Mouse (Mus musculus) embryonic facial prominence, embryonic 11.5 days (tissue): ENCODE measurements at regions not wholly inside any gene's neighbourhood (a gene's known extent, or its start where the extent isn't known, plus 50 kb on each side); places are given as distances from the start of the nearest gene placed in this dataset.
A peak's percentile ranks its signal among the peaks of the same experiment; 100 is the strongest.

Experiments used
- ATAC-seq: fragments of 200-750 bp; cut with Nextera tagmentation; replicated peaks from 2 replicates; pipeline ENCODE4 v1.8.0; 2017; ENCODE audit warnings: low read depth; ENCODE audit not compliant: insufficient number of reproducible peaks, low FRiP score, low TSS enrichment
- DNase-seq: peaks from one replicate; pipeline ENCODE4 v3.0.0-alpha.2; 2015; ENCODE audit warnings: low spot score
- H3K27ac ChIP-seq: fragments of 300-500 bp; sonication (generic); replicated peaks from 2 replicates; pipeline ENCODE4 v1.5.1; 2014; ENCODE audit warnings: mild to moderate bottlenecking, low read depth, low read length, control low read depth
- H3K27me3 ChIP-seq: fragments of 300-500 bp; sonication (generic); 2 replicates; pipeline ENCODE4 v1.6.1; 2014; ENCODE audit warnings: mild to moderate bottlenecking, low read length, moderate library complexity, mixed read lengths; ENCODE audit not compliant: control insufficient read depth, insufficient read depth
- H3K36me3 ChIP-seq: fragments of 300-500 bp; sonication (generic); replicated peaks from 2 replicates; pipeline ENCODE4 v1.6.1; 2014; ENCODE audit warnings: low read depth, mild to moderate bottlenecking, low read length, moderate library complexity, mixed read lengths; ENCODE audit not compliant: control insufficient read depth, insufficient read depth
- H3K4me1 ChIP-seq: fragments of 300-500 bp; sonication (generic); 2 replicates; pipeline ENCODE4 v1.6.1; 2014; ENCODE audit warnings: low read length, mixed read lengths; ENCODE audit not compliant: control insufficient read depth, insufficient read depth
- H3K4me2 ChIP-seq: fragments of 300-500 bp; sonication (generic); 2 replicates; pipeline ENCODE4 v1.6.1; 2014; ENCODE audit warnings: low read depth, mild to moderate bottlenecking, control low read depth, low read length, moderate library complexity
- H3K4me3 ChIP-seq: fragments of 300-500 bp; sonication (generic); 2 replicates; pipeline ENCODE4 v1.5.1; 2014; ENCODE audit warnings: low read depth, low read length, control low read depth
- H3K9ac ChIP-seq: fragments of 300-500 bp; sonication (generic); replicated peaks from 2 replicates; pipeline ENCODE4 v1.6.1; 2014; ENCODE audit warnings: mild to moderate bottlenecking, control low read depth, low read length
- H3K9me3 ChIP-seq: fragments of 300-500 bp; sonication (generic); replicated peaks from 2 replicates; pipeline ENCODE4 v1.6.1; 2016; ENCODE audit warnings: mild to moderate bottlenecking, low read length, inconsistent platforms, mixed read lengths; ENCODE audit not compliant: control insufficient read depth
- WGBS: fragments of 180-500 bp; shearing (Covaris S2); extraction: QIAGEN DNeasy Blood & Tissue Kit; methylation state at CpG from one replicate; pipeline ENCODE4 v1.1.7; 2014; 5-methylcytosine and 5-hydroxymethylcytosine counted together

DNA sequence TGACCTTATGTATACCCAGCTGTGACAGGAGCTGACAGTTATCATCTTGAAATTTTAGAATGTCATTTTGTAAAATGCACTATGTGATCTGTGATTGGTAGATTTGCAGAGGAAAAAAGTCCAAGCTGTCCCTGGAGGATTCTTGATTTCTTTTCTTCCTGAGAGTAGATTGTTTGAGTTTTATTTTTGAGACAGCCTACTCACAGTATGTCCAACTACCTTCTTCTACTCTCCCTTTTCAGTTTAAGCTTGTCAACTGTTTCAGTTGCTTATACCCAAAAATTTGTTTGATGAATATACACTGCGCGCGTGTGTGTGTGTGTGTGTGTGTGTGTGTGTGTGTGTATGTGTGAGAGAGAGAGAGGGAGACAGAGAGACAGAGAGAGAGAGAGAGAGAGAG lies 346.9 kb downstream of the Phf14 start:
- Histone ChIP-seq H3K4me3 (no peak overlapping the region), H3K9ac (no peak overlapping the region), H3K27ac (no peak overlapping the region), H3K36me3 (no peaks in the 10 kb centered on the region), H3K9me3 (no peaks in the 10 kb centered on the region), H3K4me2 (no peak overlapping the region), H3K27me3 (no peaks in the 10 kb centered on the region), H3K4me1 (no peaks in the 10 kb centered on the region)
- WGBS, result 84% methylated on average over 3 of the region's 3 CpGs
- no peak for ATAC-seq
- DNase-seq, result no peak

DNA sequence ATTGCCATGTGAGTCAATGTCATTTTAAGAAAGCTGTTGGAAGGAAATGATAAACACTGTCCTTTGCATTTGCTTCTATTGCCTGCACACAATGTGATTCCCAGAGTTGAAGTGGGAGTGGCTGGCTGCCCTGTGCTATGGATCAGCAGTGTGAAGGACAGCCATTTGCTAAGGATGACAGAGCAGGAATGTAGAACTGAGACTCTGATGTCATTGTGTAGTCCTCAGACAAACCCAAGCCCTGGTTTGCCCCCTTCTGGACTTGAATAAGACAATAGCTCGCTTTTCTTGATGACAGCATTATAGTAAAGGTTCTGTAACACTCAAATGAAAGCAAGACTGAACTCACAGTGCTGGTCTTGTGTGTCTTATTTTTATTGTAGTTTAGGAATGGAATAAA lies 347.8 kb downstream of the Phf14 start:
- Histone ChIP-seq H3K9me3 (no peaks in the 10 kb centered on the region), H3K4me2 (no peak overlapping the region), H3K27me3 (no peaks in the 10 kb centered on the region), H3K4me3 (no peak overlapping the region), H3K27ac (no peak overlapping the region), H3K36me3 (no peaks in the 10 kb centered on the region), H3K9ac (no peak overlapping the region), H3K4me1 (no peaks in the 10 kb centered on the region)
- no peak for ATAC-seq
- 62% methylated on average over 1 of the region's 1 CpGs for WGBS
- no peak for DNase-seq

DNA sequence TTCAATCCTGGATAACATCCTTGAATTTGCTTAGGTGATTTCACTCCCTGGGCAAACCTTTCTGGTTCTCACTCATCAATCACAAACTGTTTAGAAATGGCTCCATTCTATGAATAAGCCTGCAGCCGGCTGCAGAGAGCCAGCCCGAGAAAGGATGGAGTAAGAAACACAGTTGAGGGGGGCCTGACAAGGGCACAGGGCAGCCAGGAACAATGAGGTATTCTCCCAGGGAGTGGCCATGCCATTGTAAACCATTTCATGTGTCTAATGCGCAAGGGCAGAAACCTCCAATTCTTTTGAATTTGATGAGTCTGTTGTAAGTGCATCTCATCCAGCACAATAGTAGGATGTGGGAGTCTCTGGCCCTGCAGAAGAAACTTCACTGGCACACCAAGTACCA lies 350.7 kb downstream of the Phf14 start:
- H3K4me3 ChIP-seq, result no peak overlapping the region
- no peak; the same call in 1 of the 2 replicates for ATAC-seq
- no peak overlapping the region for H3K27ac ChIP-seq
- no peak overlapping the region for H3K4me2 ChIP-seq
- WGBS, result 71% methylated on average over 3 of the region's 3 CpGs
- no peaks in the 10 kb centered on the region for H3K4me1 ChIP-seq
- no peaks in the 10 kb centered on the region for H3K9me3 ChIP-seq
- H3K9ac ChIP-seq, result no peak overlapping the region
- H3K36me3 ChIP-seq, result no peaks in the 10 kb centered on the region
- no peak for DNase-seq
- H3K27me3 ChIP-seq, result no peaks in the 10 kb centered on the region

DNA sequence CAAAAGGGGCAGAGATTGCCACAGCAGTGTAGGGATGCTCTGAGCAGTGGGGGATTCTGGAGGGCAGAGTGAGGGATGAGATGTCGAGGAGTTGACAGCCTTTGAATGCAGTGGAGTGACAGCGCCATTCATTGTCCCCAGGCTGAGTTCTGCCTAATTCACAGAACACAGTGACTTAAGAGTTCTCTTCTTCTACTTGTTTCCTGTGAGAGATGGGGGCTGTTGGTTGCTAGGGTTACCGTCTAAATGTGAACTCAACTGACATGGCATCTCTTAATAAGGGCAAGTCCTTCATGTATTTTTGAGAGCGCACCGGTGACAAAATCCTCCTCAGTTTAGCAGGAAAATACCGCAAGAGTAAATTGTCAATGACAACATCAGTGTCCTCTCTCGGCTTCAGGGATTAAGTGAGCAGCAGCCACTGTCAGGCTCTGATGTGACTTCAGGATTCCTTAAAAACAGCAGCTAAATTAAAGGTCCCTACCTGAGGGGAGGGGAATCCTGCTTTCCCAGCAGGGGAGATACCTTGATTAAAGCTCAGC lies 351.4 kb downstream of the Phf14 start:
- peak; percentile 83 for ATAC-seq

DNA sequence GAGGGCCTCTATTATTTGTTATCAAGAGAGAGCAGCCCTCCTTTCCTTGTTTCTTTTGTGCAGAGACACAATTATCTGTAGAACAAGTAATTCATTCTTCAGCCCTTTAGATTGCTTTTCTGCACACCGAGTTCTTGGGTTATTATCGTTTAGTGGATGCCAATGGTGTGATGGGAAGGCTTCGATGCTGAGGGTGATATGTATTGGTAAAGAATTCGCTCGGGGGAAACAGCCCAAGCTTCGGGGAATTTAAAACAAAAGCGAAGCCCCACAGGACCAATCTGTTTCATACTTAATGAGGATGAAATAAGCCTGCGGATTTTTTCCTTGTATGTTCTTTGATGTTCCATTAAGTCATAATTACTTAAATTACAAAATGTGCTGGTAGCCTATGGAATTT lies 352.0 kb downstream of the Phf14 start:
- no peaks in the 10 kb centered on the region for H3K36me3 ChIP-seq
- no peaks in the 10 kb centered on the region for H3K4me1 ChIP-seq
- no peaks in the 10 kb centered on the region for H3K27me3 ChIP-seq
- 55% methylated on average over 8 of the region's 8 CpGs for WGBS
- DNase-seq (no peak), ATAC-seq (no peak)
- no peak overlapping the region for H3K9ac ChIP-seq
- no peak overlapping the region for H3K27ac ChIP-seq
- no peak overlapping the region; the same call in 1 of the 2 replicates for H3K4me2 ChIP-seq
- no peaks in the 10 kb centered on the region for H3K9me3 ChIP-seq
- no peak overlapping the region for H3K4me3 ChIP-seq

More for the DNA sequence above, 351.4 kb downstream of the Phf14 start:
- H3K9ac ChIP-seq, result no peak overlapping the region
- no peaks in the 10 kb centered on the region for H3K36me3 ChIP-seq
- H3K4me1 ChIP-seq, result no peaks in the 10 kb centered on the region
- no peak for DNase-seq
- no peak overlapping the region for H3K4me3 ChIP-seq
- H3K27ac ChIP-seq, result no peak overlapping the region
- 47% methylated on average over 7 of the region's 7 CpGs for WGBS
- H3K4me2 ChIP-seq, result no peak overlapping the region; the same call in 1 of the 2 replicates
- no peaks in the 10 kb centered on the region for H3K9me3 ChIP-seq
- H3K27me3 ChIP-seq, result no peaks in the 10 kb centered on the region

DNA sequence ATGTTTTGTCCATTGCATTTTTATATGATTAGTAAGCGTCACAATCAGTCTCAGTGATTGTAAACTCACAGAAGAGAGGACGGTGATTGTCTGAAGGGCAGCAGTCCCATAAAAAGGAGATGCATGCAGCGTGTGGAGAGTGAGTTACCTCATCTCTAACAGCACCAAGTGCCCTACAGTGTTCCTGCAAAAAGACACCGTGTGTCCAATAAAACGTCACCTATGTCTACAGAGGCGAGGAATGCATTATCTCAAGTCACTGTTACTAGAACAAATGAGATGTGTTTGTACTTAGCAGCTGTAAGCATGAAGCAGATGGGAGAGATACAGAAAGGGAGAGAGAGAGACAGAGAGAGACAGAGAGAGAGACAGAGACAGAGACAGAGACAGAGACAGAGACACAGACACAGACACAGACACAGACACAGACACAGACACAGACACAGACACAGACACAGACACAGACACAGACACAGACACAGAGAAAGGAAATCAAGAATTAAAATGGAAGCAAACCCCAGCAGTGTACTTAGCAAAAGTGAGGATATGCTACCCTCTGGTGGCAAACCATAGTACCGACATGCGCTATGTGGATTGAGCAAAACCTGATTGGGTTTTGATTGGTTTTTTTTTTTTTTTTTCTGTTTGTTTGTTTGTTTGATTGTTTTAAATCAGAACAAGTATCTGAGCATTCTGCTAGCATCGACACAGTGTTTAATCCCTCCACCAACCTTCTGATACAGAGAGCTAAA lies 352.9 kb downstream of the Phf14 start:
- Histone ChIP-seq H3K36me3 (no peaks in the 10 kb centered on the region), H3K4me3 (no peak overlapping the region), H3K27me3 (no peaks in the 10 kb centered on the region), H3K9ac (no peak overlapping the region), H3K4me1 (no peaks in the 10 kb centered on the region), H3K4me2 (no peak overlapping the region), H3K9me3 (no peaks in the 10 kb centered on the region), H3K27ac (no peak overlapping the region)
- DNase-seq, result peak; percentile 80
- WGBS, result 46% methylated on average over 9 of the region's 9 CpGs
- peak; percentile 81; the same call in 1 of the 2 replicates for ATAC-seq
